Mouse (Mus musculus): Measurements from ENCODE around the gene Krcc1. TPM values are rescaled to one million over a fixed set of nuclear protein-coding genes. Genes with fewer than 3 reads are reported as not detected.

The Krcc1 gene
- total and polyA plus RNA-seq, 2 experiments from 2014 or later = 14.6 to 20.9 TPM

DNA sequence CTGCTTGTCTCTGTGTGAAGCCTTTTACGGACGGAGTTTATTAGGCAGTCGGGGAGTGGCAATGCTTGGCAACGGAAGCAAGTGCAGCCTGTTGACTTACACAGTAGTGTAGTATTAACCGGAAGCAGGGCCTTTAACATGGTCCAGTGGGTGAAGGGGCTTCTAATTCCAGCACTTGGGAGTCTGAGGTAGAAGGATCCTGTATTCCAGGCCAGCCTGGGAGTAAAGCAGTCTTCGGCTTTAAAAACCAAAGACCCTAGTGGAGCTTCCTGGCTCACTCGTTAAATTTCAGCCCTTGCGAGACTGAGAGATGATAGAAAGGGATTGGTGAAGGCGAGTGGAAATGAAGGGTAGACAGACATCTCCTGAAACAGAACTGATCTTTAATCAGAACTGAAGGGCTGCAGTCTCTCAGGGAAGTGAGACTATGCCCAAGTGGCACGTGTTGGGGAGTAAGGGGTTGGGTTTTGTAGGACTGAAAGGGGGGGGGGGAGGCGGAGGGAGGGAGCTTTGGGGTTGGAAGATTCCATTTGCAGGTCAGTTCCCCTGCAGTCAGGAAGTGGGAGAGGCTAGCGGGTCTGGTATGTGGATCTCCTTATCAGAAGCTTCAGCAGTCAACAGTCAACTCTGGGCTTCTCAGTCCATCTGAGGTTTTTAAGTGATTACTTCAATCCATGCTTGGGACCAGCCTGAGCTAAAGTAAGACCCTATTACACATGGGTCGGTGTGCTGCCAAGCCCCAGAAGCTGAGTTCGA is 998 bp upstream of the Krcc1 start:
- Histone ChIP-seq H3K4me1 (ENCODE audit: insufficient read depth) (peaks cover 6% of the 10 kb centered on the region; the same call in 1 of the 2 replicates), H3K4me2 (ENCODE audit: low read depth) (peak overlapping the region; percentile 77), H3K9ac (peak overlapping the region; percentile 98), H3K9me3 (ENCODE audit: low read length) (no peaks in the 10 kb centered on the region), H3K27ac (ENCODE audit: low read depth, low read length) (peak overlapping the region; percentile 96), H3K27me3 (ENCODE audit: insufficient read depth, low read length) (no peaks in the 10 kb centered on the region), H3K4me3 (ENCODE audit: low read depth, low read length) (peak overlapping the region; percentile 93), H3K36me3 (ENCODE audit: insufficient read depth) (no peaks in the 10 kb centered on the region)
- DNase-seq (peak; percentile 56), ATAC-seq (peak; percentile 47)
- TF ChIP-seq CTCF (IDR thresholded peaks at IDR 0.05; ENCODE audit: low read depth) = no peak
- WGBS = 25% methylated on average over 14 of the region's 14 CpGs

- WGBS = 1% methylated on average over 8 of the region's 8 CpGs
These were observed 454 bp upstream of the Krcc1 start for GRCm38 (mm10) chr6:71271057-71271388.

DNA sequence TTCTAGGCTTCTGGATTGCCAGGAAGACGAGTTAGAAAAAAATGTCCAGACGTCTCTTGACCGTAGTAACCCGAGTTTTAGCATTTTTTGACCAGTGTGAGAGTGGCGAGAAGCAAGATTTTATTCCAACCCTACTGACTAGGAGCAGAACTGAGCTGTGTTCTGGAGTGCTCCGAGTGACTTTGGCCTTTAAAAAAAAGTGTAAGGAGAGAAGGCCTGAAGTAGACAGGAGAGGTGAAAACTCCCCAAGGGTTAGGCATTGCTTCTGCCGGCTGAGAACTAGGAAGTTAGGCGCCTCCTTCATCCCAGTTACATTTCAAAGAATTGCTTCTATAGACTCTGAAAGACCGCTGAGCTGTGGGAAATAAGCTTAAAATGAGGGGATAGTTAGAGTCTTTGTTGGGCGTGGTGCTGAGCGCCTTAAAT is 852 bp downstream of the Krcc1 start:
- ATAC-seq = no peak
- Histone ChIP-seq H3K4me2 (ENCODE audit: low read depth) (peak overlapping the region; percentile 77), H3K4me1 (ENCODE audit: insufficient read depth) (peaks cover 6% of the 10 kb centered on the region; the same call in 1 of the 2 replicates), H3K4me3 (ENCODE audit: low read depth, low read length) (peak overlapping the region; percentile 93), H3K27ac (ENCODE audit: low read depth, low read length) (peak overlapping the region; percentile 96), H3K36me3 (ENCODE audit: insufficient read depth) (no peaks in the 10 kb centered on the region), H3K9ac (peak overlapping the region; percentile 98), H3K27me3 (ENCODE audit: insufficient read depth, low read length) (no peaks in the 10 kb centered on the region), H3K9me3 (ENCODE audit: low read length) (no peaks in the 10 kb centered on the region)
- no peak for DNase-seq
- WGBS = under 1% methylated on average over 11 of the region's 11 CpGs
- no peak for TF ChIP-seq CTCF (IDR thresholded peaks at IDR 0.05; ENCODE audit: low read depth)

More at GRCm38 (mm10) chr6:71271057-71271388, 454 bp upstream of the Krcc1 start:
- H3K9me3 ChIP-seq (ENCODE audit: low read length) = no peaks in the 10 kb centered on the region
- DNase-seq (no peak), ATAC-seq (peak; percentile 46)
- peak overlapping the region; percentile 98 for H3K9ac ChIP-seq
- H3K27me3 ChIP-seq (ENCODE audit: insufficient read depth, low read length) = no peaks in the 10 kb centered on the region
- H3K4me1 ChIP-seq (ENCODE audit: insufficient read depth) = peaks cover 6% of the 10 kb centered on the region; the same call in 1 of the 2 replicates
- peak overlapping the region; percentile 93 for H3K4me3 ChIP-seq (ENCODE audit: low read depth, low read length)
- peak overlapping the region; percentile 77 for H3K4me2 ChIP-seq (ENCODE audit: low read depth)
- no peaks in the 10 kb centered on the region for H3K36me3 ChIP-seq (ENCODE audit: insufficient read depth)
- peak overlapping the region; percentile 96 for H3K27ac ChIP-seq (ENCODE audit: low read depth, low read length)
- no peak for TF ChIP-seq CTCF (IDR thresholded peaks at IDR 0.05; ENCODE audit: low read depth)

- Histone ChIP-seq H3K36me3 (ENCODE audit: insufficient read depth) (no peaks in the 10 kb centered on the region), H3K4me1 (ENCODE audit: insufficient read depth) (peaks cover 6% of the 10 kb centered on the region; the same call in 1 of the 2 replicates), H3K9ac (no peak overlapping the region), H3K27ac (ENCODE audit: low read depth, low read length) (no peak overlapping the region), H3K27me3 (ENCODE audit: insufficient read depth, low read length) (no peaks in the 10 kb centered on the region), H3K4me3 (ENCODE audit: low read depth, low read length) (no peak overlapping the region), H3K4me2 (ENCODE audit: low read depth) (no peak overlapping the region), H3K9me3 (ENCODE audit: low read length) (no peaks in the 10 kb centered on the region)
- 91% methylated on average over 1 of the region's 1 CpGs for WGBS
- TF ChIP-seq CTCF (IDR thresholded peaks at IDR 0.05; ENCODE audit: low read depth) = no peak
- ATAC-seq (no peak), DNase-seq (no peak)
These were observed 2.2 kb downstream of the Krcc1 start for GRCm38 (mm10) chr6:71273715-71274114.

- no peak overlapping the region for H3K27ac ChIP-seq (ENCODE audit: low read depth, low read length)
- H3K4me1 ChIP-seq (ENCODE audit: insufficient read depth) = peaks cover 6% of the 10 kb centered on the region; the same call in 1 of the 2 replicates
- H3K9ac ChIP-seq = no peak overlapping the region
- H3K36me3 ChIP-seq (ENCODE audit: insufficient read depth) = no peaks in the 10 kb centered on the region
- H3K9me3 ChIP-seq (ENCODE audit: low read length) = no peaks in the 10 kb centered on the region
- no peak overlapping the region for H3K4me3 ChIP-seq (ENCODE audit: low read depth, low read length)
- H3K4me2 ChIP-seq (ENCODE audit: low read depth) = no peak overlapping the region
- DNase-seq (no peak), ATAC-seq (no peak)
- no peak for TF ChIP-seq CTCF (IDR thresholded peaks at IDR 0.05; ENCODE audit: low read depth)
- WGBS = 90% methylated on average over 1 of the region's 1 CpGs
- no peaks in the 10 kb centered on the region for H3K27me3 ChIP-seq (ENCODE audit: insufficient read depth, low read length)
These were observed 3.1 kb downstream of the Krcc1 start for GRCm38 (mm10) chr6:71274621-71275020.

DNA sequence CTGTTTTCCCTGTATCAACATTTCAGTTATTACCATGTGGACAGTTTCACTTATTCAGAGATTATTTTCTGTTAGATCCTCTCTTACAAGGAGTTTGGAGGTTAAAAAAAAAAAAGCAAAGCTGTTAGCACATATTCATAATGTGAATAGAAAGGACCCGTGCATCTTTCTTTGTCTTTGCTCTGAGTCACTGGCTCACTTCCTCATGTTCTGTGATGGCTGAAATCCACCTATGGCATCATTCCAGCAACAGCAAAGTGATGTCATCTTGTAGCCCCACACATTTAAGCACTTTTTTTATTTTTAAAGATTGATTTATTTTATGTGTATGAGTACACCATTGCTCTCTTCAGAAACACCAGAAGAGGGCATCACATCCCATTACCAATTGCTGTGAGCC is 7.9 kb downstream of the Krcc1 start:
- TF ChIP-seq CTCF (IDR thresholded peaks at IDR 0.05; ENCODE audit: low read depth) = 0 out of 2 replicates have a peak, but pooled peaks have one; percentile 9
- 52% methylated on average over 1 of the region's 1 CpGs for WGBS
- Histone ChIP-seq H3K4me1 (ENCODE audit: insufficient read depth) (no peaks in the 10 kb centered on the region), H3K4me2 (ENCODE audit: low read depth) (no peak overlapping the region), H3K4me3 (ENCODE audit: low read depth, low read length) (no peak overlapping the region), H3K27me3 (ENCODE audit: insufficient read depth, low read length) (no peaks in the 10 kb centered on the region), H3K36me3 (ENCODE audit: insufficient read depth) (peaks cover 4% of the 10 kb centered on the region; the same call in 1 of the 2 replicates), H3K27ac (ENCODE audit: low read depth, low read length) (no peak overlapping the region), H3K9me3 (ENCODE audit: low read length) (no peaks in the 10 kb centered on the region), H3K9ac (no peak overlapping the region)
- DNase-seq (no peak), ATAC-seq (no peak)

DNA sequence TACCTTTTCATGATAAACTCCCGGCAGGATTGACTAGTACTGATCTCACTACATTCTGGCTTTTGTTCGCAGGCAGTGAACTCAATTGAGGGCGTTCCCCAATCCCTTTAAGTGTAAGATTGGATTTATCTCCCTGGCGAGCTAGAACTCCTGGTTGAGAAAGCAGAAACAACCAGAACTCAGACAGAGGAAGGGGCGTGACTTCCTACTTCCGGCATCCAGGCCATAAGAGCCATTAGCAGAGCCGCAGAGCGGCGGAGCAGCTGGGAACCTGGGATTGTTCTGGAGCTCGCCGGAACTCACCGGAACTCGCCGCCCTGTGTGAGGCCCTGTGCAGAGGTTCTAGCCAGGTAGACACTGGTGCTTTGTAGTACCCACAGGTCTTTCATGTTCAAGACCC is 22.0 kb downstream of the Krcc1 start:
- Histone ChIP-seq H3K9ac (no peak overlapping the region), H3K27me3 (ENCODE audit: insufficient read depth, low read length) (no peaks in the 10 kb centered on the region), H3K4me3 (ENCODE audit: low read depth, low read length) (no peak overlapping the region), H3K27ac (ENCODE audit: low read depth, low read length) (no peak overlapping the region), H3K4me2 (ENCODE audit: low read depth) (no peak overlapping the region), H3K9me3 (ENCODE audit: low read length) (no peaks in the 10 kb centered on the region), H3K4me1 (ENCODE audit: insufficient read depth) (no peaks in the 10 kb centered on the region), H3K36me3 (ENCODE audit: insufficient read depth) (no peaks in the 10 kb centered on the region)
- 85% methylated on average over 14 of the region's 14 CpGs for WGBS
- no peak for TF ChIP-seq CTCF (IDR thresholded peaks at IDR 0.05; ENCODE audit: low read depth)
- DNase-seq (no peak), ATAC-seq (no peak)

Measured in forebrain, postnatal 0 days (tissue).